Mouse (Mus musculus) MEL (cell line): ENCODE measurements at regions not wholly inside any gene's neighbourhood (a gene's known extent, or its start where the extent isn't known, plus 50 kb on each side); places are given as distances from the start of the nearest gene placed in this dataset.

Source experiments
- DNase-seq: peaks from one replicate; pipeline ENCODE4 v3.0.0; 2011; ENCODE audit warnings: low read depth, low spot score
- H3K27ac ChIP-seq: 2 replicates; pipeline ENCODE4 v1.5.1; 2012; ENCODE audit warnings: low read depth, mild to moderate bottlenecking, control low read depth, low read length, moderate library complexity; ENCODE audit not compliant: control insufficient read depth
- H3K27me3 ChIP-seq, 2 experiments: fragments of 150-350 bp in 1 of 2; sonication (generic) in 1 of 2; 2 replicates each; pipeline ENCODE4 v1.6.1; 2012; ENCODE audit warnings: low read length in 2 of 2, mild to moderate bottlenecking in 2 of 2, improper control_type of control experiment in 1 of 2, moderate library complexity in 1 of 2; ENCODE audit not compliant: insufficient read depth in 2 of 2, control insufficient read depth in 1 of 2
- H3K36me3 ChIP-seq, 2 experiments: 2 replicates each; pipeline ENCODE4 v1.6.1; 2012 to 2014; ENCODE audit warnings: low read length in 2 of 2, improper control_type of control experiment in 1 of 2, inconsistent platforms in 1 of 2, mild to moderate bottlenecking in 1 of 2; ENCODE audit not compliant: insufficient read depth in 2 of 2, control insufficient read depth in 1 of 2
- H3K4me1 ChIP-seq, 2 experiments: fragments of 150-350 bp in 1 of 2; sonication (generic) in 1 of 2; 2 replicates each; pipeline ENCODE4 v1.6.1; 2012; ENCODE audit warnings: low read length in 2 of 2, improper control_type of control experiment in 1 of 2, mild to moderate bottlenecking in 1 of 2; ENCODE audit not compliant: insufficient read depth in 2 of 2, control insufficient read depth in 1 of 2
- H3K4me3 ChIP-seq, 2 experiments: fragments of 150-350 bp in 1 of 2; sonication (generic) in 1 of 2; 2 replicates each; pipeline ENCODE4 v1.5.1; 2012; ENCODE audit warnings: low read depth in 2 of 2, low read length in 2 of 2, mild to moderate bottlenecking in 2 of 2, moderate library complexity in 2 of 2, control low read depth in 1 of 2, improper control_type of control experiment in 1 of 2; ENCODE audit not compliant: control insufficient read depth in 1 of 2, insufficient read depth in 1 of 2
- H3K79me2 ChIP-seq: 2 replicates; pipeline ENCODE4 v1.6.1; 2012; ENCODE audit warnings: mild to moderate bottlenecking, low read length, moderate library complexity; ENCODE audit not compliant: control insufficient read depth, poor library complexity, insufficient read depth
- H3K9ac ChIP-seq: 2 replicates; pipeline ENCODE4 v1.6.1; 2012; ENCODE audit warnings: low read depth, mild to moderate bottlenecking, control low read depth, low read length, moderate library complexity; ENCODE audit not compliant: control insufficient read depth, poor library complexity, severe bottlenecking
- H3K9me3 ChIP-seq: fragments of 150-350 bp; sonication (generic); replicated peaks from 2 replicates; pipeline ENCODE4 v1.6.1; 2012; ENCODE audit warnings: mild to moderate bottlenecking, low read length, improper control_type of control experiment, moderate library complexity; ENCODE audit not compliant: insufficient read depth
- BHLHE40 ChIP-seq: IDR thresholded peaks from 2 replicates; pipeline ENCODE4 v1.6.1; 2012; ENCODE audit warnings: low read depth, mild to moderate bottlenecking, inconsistent platforms, low read length, improper control_type of control experiment, borderline replicate concordance
- CHD1 ChIP-seq: IDR thresholded peaks from 2 replicates; pipeline ENCODE4 v1.6.1; 2012; ENCODE audit warnings: low read depth, mild to moderate bottlenecking, inconsistent platforms, low read length, improper control_type of control experiment
- CHD2 ChIP-seq: IDR thresholded peaks from 2 replicates; pipeline ENCODE4 v1.6.1; 2011; ENCODE audit warnings: low read length, improper control_type of control experiment
- ELF1 ChIP-seq: IDR thresholded peaks from 2 replicates; pipeline ENCODE4 v1.6.1; 2014; ENCODE audit warnings: low read depth, mild to moderate bottlenecking, inconsistent platforms, low read length, improper control_type of control experiment, moderate library complexity
- ETS1 ChIP-seq: IDR thresholded peaks from 2 replicates; pipeline ENCODE4 v1.6.1; 2012; ENCODE audit warnings: low read depth, mild to moderate bottlenecking, inconsistent platforms, low read length, improper control_type of control experiment, moderate library complexity
- HCFC1 ChIP-seq: IDR thresholded peaks from 2 replicates; pipeline ENCODE4 v1.6.1; 2012; ENCODE audit warnings: low read depth, mild to moderate bottlenecking, inconsistent platforms, low read length, improper control_type of control experiment, moderate library complexity
- KAT2A ChIP-seq: conservative IDR thresholded peaks from 2 replicates; pipeline ENCODE4 v1.6.1; 2012; ENCODE audit warnings: low read depth, low read length, improper control_type of control experiment, inconsistent platforms
- MAX ChIP-seq: IDR thresholded peaks from 2 replicates; pipeline ENCODE4 v1.6.1; 2011; ENCODE audit warnings: low read length, improper control_type of control experiment
- MAZ ChIP-seq: IDR thresholded peaks from 2 replicates; pipeline ENCODE4 v1.6.1; 2012; ENCODE audit warnings: low read depth, mild to moderate bottlenecking, inconsistent platforms, low read length, improper control_type of control experiment
- MEF2A ChIP-seq: IDR thresholded peaks from 2 replicates; pipeline ENCODE4 v1.6.1; 2014; ENCODE audit warnings: low read depth, mild to moderate bottlenecking, inconsistent platforms, low read length, improper control_type of control experiment; ENCODE audit not compliant: poor library complexity, insufficient replicate concordance, severe bottlenecking; ENCODE audit errors: extremely low read depth
- MXI1 ChIP-seq: IDR thresholded peaks from 2 replicates; pipeline ENCODE4 v1.6.1; 2011; ENCODE audit warnings: mild to moderate bottlenecking, low read depth, low read length, improper control_type of control experiment
- POLR2A ChIP-seq, 2 experiments: IDR thresholded peaks; 2 replicates each; pipeline ENCODE4 v1.6.1; 2011 to 2012; ENCODE audit warnings: low read length in 2 of 2, mild to moderate bottlenecking in 2 of 2, control low read depth in 1 of 2, improper control_type of control experiment in 1 of 2, low read depth in 1 of 2, moderate library complexity in 1 of 2; ENCODE audit not compliant: control insufficient read depth in 1 of 2, insufficient read depth in 1 of 2, poor library complexity in 1 of 2
- POLR2AphosphoS5 ChIP-seq: IDR thresholded peaks from 2 replicates; pipeline ENCODE4 v1.6.1; 2012; ENCODE audit warnings: low read depth, borderline replicate concordance, mild to moderate bottlenecking, inconsistent platforms, low read length, moderate library complexity, mixed read lengths
- RAD21 ChIP-seq: IDR thresholded peaks from 2 replicates; pipeline ENCODE4 v1.6.1; 2011; ENCODE audit warnings: mild to moderate bottlenecking, low read depth, low read length, improper control_type of control experiment
- TCF12 ChIP-seq: IDR thresholded peaks from 2 replicates; pipeline ENCODE4 v1.6.1; 2014; ENCODE audit warnings: low read depth, mild to moderate bottlenecking, inconsistent platforms, low read length, improper control_type of control experiment, moderate library complexity
- USF1 ChIP-seq: IDR thresholded peaks from 2 replicates; pipeline ENCODE4 v1.6.1; 2014; ENCODE audit warnings: low read depth, mild to moderate bottlenecking, inconsistent platforms, low read length, improper control_type of control experiment, moderate library complexity
- USF2 ChIP-seq, 2 experiments: IDR thresholded peaks; 2 replicates each; pipeline ENCODE4 v1.6.1; 2011 to 2012; ENCODE audit warnings: improper control_type of control experiment in 2 of 2, low read length in 2 of 2, borderline replicate concordance in 1 of 2, inconsistent platforms in 1 of 2, low read depth in 1 of 2, mild to moderate bottlenecking in 1 of 2; ENCODE audit not compliant: insufficient read depth in 1 of 2
- ZC3H11A ChIP-seq: IDR thresholded peaks from 2 replicates; pipeline ENCODE4 v1.6.1; 2012; ENCODE audit warnings: low read depth, mild to moderate bottlenecking, inconsistent platforms, low read length, improper control_type of control experiment
- ZKSCAN1 ChIP-seq: IDR thresholded peaks from 2 replicates; pipeline ENCODE4 v1.6.1; 2012; ENCODE audit warnings: low read depth, mild to moderate bottlenecking, inconsistent platforms, low read length, improper control_type of control experiment, moderate library complexity

- DNase-seq, result no peak
- no peak overlapping the region for H3K4me3 ChIP-seq
- H3K36me3 ChIP-seq, result no peaks in the 10 kb centered on the region
- H3K9ac ChIP-seq, result no peak overlapping the region
- no peaks in the 10 kb centered on the region for H3K9me3 ChIP-seq
- H3K79me2 ChIP-seq, result no peaks in the 10 kb centered on the region
- no peak overlapping the region for H3K27ac ChIP-seq
- no peaks in the 10 kb centered on the region for H3K4me1 ChIP-seq
- TF ChIP-seq MAZ, result no peak
- TF ChIP-seq TCF12, result no peak
- no peak for TF ChIP-seq ZC3H11A
- TF ChIP-seq CHD2, result no peak
- TF ChIP-seq MAX, result no peak
- no peak for TF ChIP-seq RAD21
- no peak for TF ChIP-seq MEF2A
- no peak for TF ChIP-seq KAT2A
- TF ChIP-seq USF2 (IDR thresholded peaks at IDR 0.05; ENCODE audit: borderline replicate concordance in 1 of 2, insufficient read depth in 1 of 2, low read depth in 1 of 2, low read length in 2 of 2), result no peak
- no peak for TF ChIP-seq USF1
- no peak for TF ChIP-seq ZKSCAN1
- no peak for TF ChIP-seq MXI1
- no peak for TF ChIP-seq ELF1
- no peak for TF ChIP-seq HCFC1
- TF ChIP-seq, all 39 proteins: peak for 0
- no peaks in the 10 kb centered on the region for H3K27me3 ChIP-seq
Measured at GRCm38 (mm10) chr2:138085390-138085789, 171.0 kb upstream of the Btbd3 start.

DNA sequence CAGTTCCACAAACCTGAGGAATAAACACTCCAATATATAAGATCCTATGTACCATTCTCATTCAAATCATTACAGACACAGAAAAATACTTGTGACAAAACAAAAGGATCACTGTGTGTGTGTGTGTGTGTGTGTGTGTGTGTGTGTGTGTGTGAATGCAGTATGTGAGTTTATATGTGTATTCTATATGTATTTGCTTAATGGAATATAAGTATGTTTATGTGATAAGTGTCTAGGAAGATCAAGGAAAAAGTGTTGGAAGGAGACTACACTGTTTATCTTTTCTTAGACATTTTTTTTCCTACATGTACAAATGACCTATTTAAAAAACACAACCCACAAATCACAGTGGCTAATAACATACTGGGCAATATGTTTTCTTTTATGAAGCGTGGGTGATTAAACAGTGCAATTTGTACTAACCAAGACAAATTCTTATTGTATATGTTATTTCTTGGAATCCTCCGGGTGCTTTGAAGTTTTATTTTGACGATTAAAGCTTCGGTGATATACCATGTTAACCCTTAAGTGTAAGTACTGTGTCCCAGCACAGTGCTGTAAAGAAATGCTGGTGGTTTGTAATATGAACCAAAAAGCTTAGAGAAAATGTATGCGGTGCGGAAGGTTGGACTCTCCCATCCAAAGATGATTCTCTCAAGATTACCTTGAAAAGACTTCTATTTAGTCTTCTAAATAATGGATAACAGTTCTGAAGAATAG lies 171.6 kb upstream of the Btbd3 start:
- no peak for TF ChIP-seq ELF1
- no peak for TF ChIP-seq POLR2AphosphoS5
- TF ChIP-seq MXI1, result no peak
- no peak for TF ChIP-seq ETS1
- TF ChIP-seq BHLHE40, result no peak
- TF ChIP-seq POLR2A (IDR thresholded peaks at IDR 0.05; ENCODE audit: control insufficient read depth in 1 of 2, insufficient read depth in 1 of 2, low read depth in 1 of 2, low read length in 2 of 2, poor library complexity in 1 of 2), result no peak
- TF ChIP-seq TCF12, result no peak
- TF ChIP-seq CHD1, result no peak
- no peaks in the 10 kb centered on the region for H3K79me2 ChIP-seq

More for the DNA sequence above, 171.6 kb upstream of the Btbd3 start:
- Histone ChIP-seq H3K4me3 (no peak overlapping the region), H3K27ac (no peak overlapping the region), H3K36me3 (no peaks in the 10 kb centered on the region), H3K9me3 (no peaks in the 10 kb centered on the region), H3K27me3 (no peaks in the 10 kb centered on the region), H3K4me1 (no peaks in the 10 kb centered on the region), H3K9ac (no peak overlapping the region)
- DNase-seq, result no peak
